Mouse (Mus musculus) heart, postnatal 0 days (tissue): ENCODE data around the gene Gm11444. TPM values are rescaled to one million over a fixed set of nuclear protein-coding genes. Genes with fewer than 3 reads are reported as not detected.

ENCODE experiments used
- ATAC-seq: fragments of 200-750 bp; cut with Nextera tagmentation; 2 replicates; pipeline ENCODE4 v1.8.0; 2017; ENCODE audit warnings: low read depth, moderate number of reproducible peaks, moderate library complexity; ENCODE audit not compliant: insufficient read depth
- DNase-seq: peaks from one replicate; pipeline ENCODE4 v3.0.0-alpha.2; 2016; ENCODE audit warnings: low spot score
- H3K27ac ChIP-seq: fragments of 300-500 bp; sonication (generic); 2 replicates; pipeline ENCODE4 v1.5.1; 2014; ENCODE audit warnings: low read depth, mild to moderate bottlenecking
- H3K27me3 ChIP-seq: fragments of 300-500 bp; sonication (generic); 2 replicates; pipeline ENCODE4 v1.6.1; 2014; ENCODE audit warnings: low read length, mixed read lengths; ENCODE audit not compliant: control insufficient read depth, insufficient read depth
- H3K36me3 ChIP-seq: fragments of 300-500 bp; sonication (generic); replicated peaks from 2 replicates; pipeline ENCODE4 v1.6.1; 2014; ENCODE audit warnings: low read length, mixed read lengths; ENCODE audit not compliant: control insufficient read depth, insufficient read depth
- H3K4me1 ChIP-seq: fragments of 300-500 bp; sonication (generic); 2 replicates; pipeline ENCODE4 v1.6.1; 2014; ENCODE audit warnings: antibody characterized with exemption; ENCODE audit not compliant: control insufficient read depth, insufficient read depth
- H3K4me2 ChIP-seq: fragments of 300-500 bp; sonication (generic); 2 replicates; pipeline ENCODE4 v1.6.1; 2014; ENCODE audit warnings: low read depth, mild to moderate bottlenecking, low read length, moderate library complexity
- H3K4me3 ChIP-seq: fragments of 300-500 bp; sonication (generic); 2 replicates; pipeline ENCODE4 v1.5.1; 2014; ENCODE audit warnings: low read depth, low read length
- H3K9ac ChIP-seq: fragments of 300-500 bp; sonication (generic); replicated peaks from 2 replicates; pipeline ENCODE4 v1.6.1; 2014; ENCODE audit warnings: low read depth, low read length, mixed read lengths
- H3K9me3 ChIP-seq: fragments of 300-500 bp; sonication (generic); replicated peaks from 2 replicates; pipeline ENCODE4 v1.6.1; 2016; ENCODE audit warnings: low read length; ENCODE audit not compliant: control insufficient read depth
- CTCF ChIP-seq: IDR thresholded peaks from 2 replicates; pipeline ENCODE4 v1.5.1; 2016; ENCODE audit warnings: antibody characterized with exemption, control low read depth, low read depth
- EP300 ChIP-seq: IDR thresholded peaks from 2 replicates; pipeline ENCODE4 v1.6.1; 2016; ENCODE audit warnings: antibody characterized with exemption, low read depth
- WGBS: fragments of 180-500 bp; shearing (Covaris S2); extraction: QIAGEN DNeasy Blood & Tissue Kit; methylation state at CpG from one replicate; pipeline ENCODE4 v1.1.7; 2014; 5-methylcytosine and 5-hydroxymethylcytosine counted together
- polyA plus RNA-seq: library from polyadenylated mRNA; unstranded; fragments of >200 nt; fragmentation: Nextera tagmentation; extraction: Ambion mirVana; gene quantifications from 2 replicates; pipeline ENCODE4 v1.2.1, GENCODE M21; 2015
- total RNA-seq: library from RNA; depleted of rRNA; stranded (reverse); fragments of >200 nt; gene quantifications from 2 replicates; pipeline ENCODE4 v1.2.3, GENCODE M21; 2014; ENCODE audit warnings: low replicate concordance

The Gm11444 gene
- total and polyA plus RNA-seq, 2 experiments from 2014 or later, result not detected

GRCm38 (mm10) chr11:85844144-85844965, 5.8 kb downstream of the Gm11444 start:
- H3K4me3 ChIP-seq, result peak overlapping the region; percentile 52
- DNase-seq, result peak; percentile 76
- peak; percentile 91 for TF ChIP-seq CTCF
- TF ChIP-seq EP300, result no peak
- H3K9me3 ChIP-seq, result no peaks in the 10 kb centered on the region
- peaks cover 58% of the 10 kb centered on the region for H3K27me3 ChIP-seq
- H3K4me1 ChIP-seq, result 0 out of 2 replicates have a peak, but pooled peaks cover 7% of the 10 kb centered on the region
- ATAC-seq, result peak; percentile 56
- no peaks in the 10 kb centered on the region for H3K36me3 ChIP-seq
- H3K27ac ChIP-seq, result peak overlapping the region; percentile 39
- peak overlapping the region; percentile 66 for H3K4me2 ChIP-seq
- peak overlapping the region; percentile 9 for H3K9ac ChIP-seq
- WGBS, result under 1% methylated on average over 54 of the region's 54 CpGs

- TF ChIP-seq CTCF (peak; percentile 88), EP300 (no peak)
- Histone ChIP-seq H3K27ac (0 out of 2 replicates have a peak overlapping the region, but pooled peaks have one; percentile 39), H3K27me3 (peaks cover 68% of the 10 kb centered on the region), H3K9ac (0 out of 2 replicates have a peak overlapping the region, but pooled peaks have one; percentile 9), H3K4me3 (peak overlapping the region; percentile 52), H3K4me2 (peak overlapping the region; percentile 66), H3K9me3 (no peaks in the 10 kb centered on the region), H3K4me1 (peaks cover 7% of the 10 kb centered on the region; the same call in 1 of the 2 replicates), H3K36me3 (no peaks in the 10 kb centered on the region)
- peak; percentile 45 for ATAC-seq
- peak; percentile 66 for DNase-seq
- under 1% methylated on average over 18 of the region's 18 CpGs for WGBS
Observed at GRCm38 (mm10) chr11:85843347-85843692, 6.8 kb downstream of the Gm11444 start.

GRCm38 (mm10) chr11:85842596-85843346, 7.4 kb downstream of the Gm11444 start:
- H3K36me3 ChIP-seq, result no peaks in the 10 kb centered on the region
- H3K4me1 ChIP-seq, result peaks cover 7% of the 10 kb centered on the region; the same call in 1 of the 2 replicates
- DNase-seq (peak; percentile 5), ATAC-seq (no peak)
- H3K4me3 ChIP-seq, result peak overlapping the region; percentile 52; the same call in 1 of the 2 replicates
- no peak overlapping the region for H3K27ac ChIP-seq
- 9% methylated on average over 24 of the region's 24 CpGs for WGBS
- peak overlapping the region; percentile 66 for H3K4me2 ChIP-seq
- H3K27me3 ChIP-seq, result peaks cover 74% of the 10 kb centered on the region
- TF ChIP-seq CTCF (no peak), EP300 (no peak)
- no peaks in the 10 kb centered on the region for H3K9me3 ChIP-seq
- H3K9ac ChIP-seq, result no peak overlapping the region

GRCm38 (mm10) chr11:85841980-85842379, 8.2 kb downstream of the Gm11444 start:
- peak; percentile 73 for TF ChIP-seq CTCF
- TF ChIP-seq EP300, result no peak
- no peak overlapping the region for H3K9ac ChIP-seq
- H3K27ac ChIP-seq, result no peak overlapping the region
- H3K4me3 ChIP-seq, result peak overlapping the region; percentile 36
- under 1% methylated on average over 32 of the region's 32 CpGs for WGBS
- peak; percentile 57 for DNase-seq
- ATAC-seq, result peak; percentile 52
- H3K4me1 ChIP-seq, result peaks cover 11% of the 10 kb centered on the region; the same call in 1 of the 2 replicates
- peak overlapping the region; percentile 66 for H3K4me2 ChIP-seq
- H3K9me3 ChIP-seq, result no peaks in the 10 kb centered on the region
- H3K27me3 ChIP-seq, result peaks cover 79% of the 10 kb centered on the region
- no peaks in the 10 kb centered on the region for H3K36me3 ChIP-seq

GRCm38 (mm10) chr11:85841211-85841681, 8.9 kb downstream of the Gm11444 start:
- H3K4me3 ChIP-seq, result peak overlapping the region; percentile 36; the same call in 1 of the 2 replicates
- no peaks in the 10 kb centered on the region for H3K36me3 ChIP-seq
- TF ChIP-seq EP300, result no peak
- TF ChIP-seq CTCF, result 0 out of 2 replicates have a peak, but pooled peaks have one; percentile 7
- H3K27me3 ChIP-seq, result peaks cover 79% of the 10 kb centered on the region
- DNase-seq (peak; percentile 41), ATAC-seq (no peak)
- no peaks in the 10 kb centered on the region for H3K9me3 ChIP-seq
- H3K9ac ChIP-seq, result no peak overlapping the region
- H3K27ac ChIP-seq, result no peak overlapping the region
- H3K4me1 ChIP-seq, result peaks cover 12% of the 10 kb centered on the region; the same call in 1 of the 2 replicates
- WGBS, result 33% methylated on average over 8 of the region's 8 CpGs
- H3K4me2 ChIP-seq, result peak overlapping the region; percentile 66
